Mouse (Mus musculus): ENCODE measurements around the gene Prpf8. TPM values are rescaled to one million over a fixed set of nuclear protein-coding genes. Genes with fewer than 3 reads are reported as not detected.
A peak's percentile ranks its signal among the peaks of the same experiment; 100 is the strongest.
"Not testable (repeated sequence)": the region's sequence is repeated elsewhere in the genome, so short reads cannot be mapped to it uniquely, and the experiment has no call there.

Prpf8 gene
- polyA plus RNA-seq, 1 experiment from 2014 or later = 15.8 TPM

GRCm38 (mm10) chr11:75552906-75553482, 66.4 kb downstream of the Prpf8 start:
- Histone ChIP-seq H3K27me3 (ENCODE audit: control insufficient read depth, insufficient read depth, low read length) (no peaks in the 10 kb centered on the region), H3K27ac (replicated peaks) (peak overlapping the region; percentile 88), H3K36me3 (ENCODE audit: control insufficient read depth, insufficient read depth, low read length) (no peaks in the 10 kb centered on the region; the same call in 1 of the 2 replicates), H3K4me2 (replicated peaks; ENCODE audit: low read depth) (no peak overlapping the region), H3K4me1 (replicated peaks; ENCODE audit: control insufficient read depth, insufficient read depth) (peaks cover 22% of the 10 kb centered on the region), H3K9ac (ENCODE audit: low read length) (no peak overlapping the region), H3K9me3 (ENCODE audit: control insufficient read depth, low read length) (no peaks in the 10 kb centered on the region), H3K4me3 (ENCODE audit: low read depth, low read length) (no peak overlapping the region)
- ATAC-seq (ENCODE audit: low FRiP score, low TSS enrichment) (no peak), DNase-seq (ENCODE audit: low spot score) (no peak)
- 44% methylated on average over 7 of the region's 7 CpGs for WGBS
- TF ChIP-seq EP300 (optimal IDR thresholded peaks at IDR 0.05) (no peak), CTCF (IDR thresholded peaks at IDR 0.05; ENCODE audit: low read depth) (no peak)

- peak; percentile 29 for TF ChIP-seq CTCF (IDR thresholded peaks at IDR 0.05; ENCODE audit: low read depth)
- not testable (repeated sequence) for H3K4me2 ChIP-seq (replicated peaks; ENCODE audit: low read depth); H3K9ac ChIP-seq (ENCODE audit: low read length); H3K4me3 ChIP-seq (ENCODE audit: low read depth, low read length); H3K36me3 ChIP-seq (ENCODE audit: control insufficient read depth, insufficient read depth, low read length); H3K9me3 ChIP-seq (ENCODE audit: control insufficient read depth, low read length); H3K27me3 ChIP-seq (ENCODE audit: control insufficient read depth, insufficient read depth, low read length); ATAC-seq (ENCODE audit: low FRiP score, low TSS enrichment); DNase-seq (ENCODE audit: low spot score); H3K27ac ChIP-seq (replicated peaks)
- H3K4me1 ChIP-seq (replicated peaks; ENCODE audit: control insufficient read depth, insufficient read depth) = peaks cover 15% of the 10 kb centered on the region
- WGBS = 94% methylated on average over 6 of the region's 6 CpGs
Observed at GRCm38 (mm10) chr11:75556006-75556405, 69.4 kb downstream of the Prpf8 start.

DNA sequence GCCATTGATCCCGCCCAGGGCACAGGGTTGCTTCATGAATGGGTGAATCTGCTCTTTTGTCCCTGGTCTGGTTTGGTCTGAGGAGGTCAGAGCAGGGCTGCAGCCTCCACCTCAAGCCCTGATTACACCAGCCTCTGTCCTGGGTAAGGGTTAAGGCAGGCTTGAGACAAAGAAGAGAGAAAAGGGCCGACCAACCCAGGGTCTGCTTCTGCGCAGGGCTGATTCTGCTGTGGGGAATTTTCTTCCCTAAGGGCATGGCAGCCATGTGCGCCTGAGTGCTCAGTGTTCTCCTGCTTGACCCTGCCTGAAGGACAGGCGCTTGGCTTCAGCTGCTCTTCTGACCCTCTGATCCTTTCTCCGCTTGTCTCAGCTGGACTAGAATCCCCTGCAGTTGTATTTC, 70.5 kb downstream of the Prpf8 start:
- Histone ChIP-seq H3K36me3 (ENCODE audit: control insufficient read depth, insufficient read depth, low read length) (no peaks in the 10 kb centered on the region; the same call in 1 of the 2 replicates), H3K27ac (replicated peaks) (no peak overlapping the region), H3K4me2 (replicated peaks; ENCODE audit: low read depth) (no peak overlapping the region), H3K9ac (ENCODE audit: low read length) (no peak overlapping the region), H3K9me3 (ENCODE audit: control insufficient read depth, low read length) (no peaks in the 10 kb centered on the region), H3K27me3 (ENCODE audit: control insufficient read depth, insufficient read depth, low read length) (no peaks in the 10 kb centered on the region), H3K4me3 (ENCODE audit: low read depth, low read length) (no peak overlapping the region), H3K4me1 (replicated peaks; ENCODE audit: control insufficient read depth, insufficient read depth) (peaks cover 4% of the 10 kb centered on the region)
- no peak for DNase-seq (ENCODE audit: low spot score)
- WGBS = 84% methylated on average over 6 of the region's 6 CpGs
- no peak for ATAC-seq (ENCODE audit: low FRiP score, low TSS enrichment)
- TF ChIP-seq EP300 (optimal IDR thresholded peaks at IDR 0.05) = no peak
- no peak for TF ChIP-seq CTCF (IDR thresholded peaks at IDR 0.05; ENCODE audit: low read depth)

- 78% methylated on average over 1 of the region's 1 CpGs for WGBS
- no peak overlapping the region for H3K4me3 ChIP-seq (ENCODE audit: low read depth, low read length)
- H3K36me3 ChIP-seq (ENCODE audit: control insufficient read depth, insufficient read depth, low read length) = no peaks in the 10 kb centered on the region; the same call in 1 of the 2 replicates
- no peak overlapping the region for H3K9ac ChIP-seq (ENCODE audit: low read length)
- DNase-seq (ENCODE audit: low spot score) = no peak
- no peak for ATAC-seq (ENCODE audit: low FRiP score, low TSS enrichment)
- no peaks in the 10 kb centered on the region for H3K9me3 ChIP-seq (ENCODE audit: control insufficient read depth, low read length)
- no peak overlapping the region for H3K27ac ChIP-seq (replicated peaks)
- no peaks in the 10 kb centered on the region for H3K4me1 ChIP-seq (replicated peaks; ENCODE audit: control insufficient read depth, insufficient read depth)
- TF ChIP-seq EP300 (optimal IDR thresholded peaks at IDR 0.05) = no peak
- peak; percentile 57 for TF ChIP-seq CTCF (IDR thresholded peaks at IDR 0.05; ENCODE audit: low read depth)
- no peak overlapping the region for H3K4me2 ChIP-seq (replicated peaks; ENCODE audit: low read depth)
- no peaks in the 10 kb centered on the region for H3K27me3 ChIP-seq (ENCODE audit: control insufficient read depth, insufficient read depth, low read length)
Observed at GRCm38 (mm10) chr11:75558101-75558500, 71.5 kb downstream of the Prpf8 start.

MicroRNAs within 50 kb of the gene (microRNA counts, 519-probe panel; counts per million panel counts)
- 6,977 counts per million, percentile 89 among the panel's probes with 10 or more counts for microRNA mmu-miR-22

Small RNA genes within 50 kb of the gene (microRNA-seq; reads per million reads assigned to microRNA genes)
- gene Mir22 = 16,153 reads per million, percentile 95 among the genes with 10 or more reads in this experiment
- not detected for gene Mir3971

Other genes with a start within 250 kb of the Prpf8 start
- 46.0 and 48.0 TPM in 2 replicates for gene Rpa1, start 138.5 kb upstream of the Prpf8 start, polyA plus RNA-seq (2015; fragmentation: Nextera tagmentation; extraction: Ambion mirVana)
- gene Smyd4, start 138.4 kb upstream of the Prpf8 start, polyA plus RNA-seq (2015; fragmentation: Nextera tagmentation; extraction: Ambion mirVana) = 5.0 and 6.3 TPM in 2 replicates
- 53.7 and 69.1 TPM in 2 replicates for gene Serpinf1, start 64.1 kb upstream of the Prpf8 start, polyA plus RNA-seq (2015; fragmentation: Nextera tagmentation; extraction: Ambion mirVana)
- gene Serpinf2, start 47.2 kb upstream of the Prpf8 start, polyA plus RNA-seq (2015; fragmentation: Nextera tagmentation; extraction: Ambion mirVana) = 17.8 and 19.7 TPM in 2 replicates
- gene Wdr81, start 32.1 kb upstream of the Prpf8 start, polyA plus RNA-seq (2015; fragmentation: Nextera tagmentation; extraction: Ambion mirVana) = 2.6 and 2.7 TPM in 2 replicates
- gene Tlcd2, start 25.1 kb upstream of the Prpf8 start, polyA plus RNA-seq (2015; fragmentation: Nextera tagmentation; extraction: Ambion mirVana) = 16.0 and 17.2 TPM in 2 replicates
- 2.7 and 3.5 TPM in 2 replicates for gene Rilp, start 23.3 kb downstream of the Prpf8 start, polyA plus RNA-seq (2015; fragmentation: Nextera tagmentation; extraction: Ambion mirVana)
- 2.8 and 2.9 TPM in 2 replicates for gene Scarf1, start 26.7 kb downstream of the Prpf8 start, polyA plus RNA-seq (2015; fragmentation: Nextera tagmentation; extraction: Ambion mirVana)
- 5.7 and 6.4 TPM in 2 replicates for gene Slc43a2, start 44.9 kb downstream of the Prpf8 start, polyA plus RNA-seq (2015; fragmentation: Nextera tagmentation; extraction: Ambion mirVana)
- 79.3 and 84.3 TPM in 2 replicates for gene Pitpna, start 101.3 kb downstream of the Prpf8 start, polyA plus RNA-seq (2015; fragmentation: Nextera tagmentation; extraction: Ambion mirVana)
- gene Inpp5k, start 144.2 kb downstream of the Prpf8 start, polyA plus RNA-seq (2015; fragmentation: Nextera tagmentation; extraction: Ambion mirVana) = 19.0 and 22.4 TPM in 2 replicates
- 41.8 and 41.9 TPM in 2 replicates for gene Myo1c, start 163.7 kb downstream of the Prpf8 start, polyA plus RNA-seq (2015; fragmentation: Nextera tagmentation; extraction: Ambion mirVana)
- gene Crk, start 192.4 kb downstream of the Prpf8 start, polyA plus RNA-seq (2015; fragmentation: Nextera tagmentation; extraction: Ambion mirVana) = 63.5 and 68.8 TPM in 2 replicates
- 401 and 416 TPM in 2 replicates for gene Ywhae, start 246.1 kb downstream of the Prpf8 start, polyA plus RNA-seq (2015; fragmentation: Nextera tagmentation; extraction: Ambion mirVana)